Mouse (Mus musculus): ENCODE data around the gene Dpp8. TPM values are rescaled to one million over a fixed set of nuclear protein-coding genes. Genes with fewer than 3 reads are reported as not detected.

Gene Dpp8
- total and polyA plus RNA-seq, 3 experiments: 42.2 to 61.0 (median 56.6) TPM

- no peak for TF ChIP-seq EP300 (IDR thresholded peaks at IDR 0.05; ENCODE audit: insufficient read depth, low read depth, low read length)
- no peak for TF ChIP-seq POLR2A (IDR thresholded peaks at IDR 0.05; ENCODE audit: insufficient read depth, low read depth, low read length)
- TF ChIP-seq CTCF (IDR thresholded peaks at IDR 0.05): no peak
- no peak overlapping the region; the same call in none of the 2 replicates for H3K9ac ChIP-seq (ENCODE audit: low read depth, low read length)
- intact Hi-C loops (cut with DNase I): no loop called here
- peaks cover 11% of the 10 kb centered on the region for H3K4me1 ChIP-seq (ENCODE audit: control insufficient read depth, insufficient read depth, low read length)
- 30% methylated on average over 7 of the region's 7 CpGs for WGBS
- no peaks in the 10 kb centered on the region for H3K27me3 ChIP-seq (ENCODE audit: control insufficient read depth, insufficient read depth, low read length)
- no peak for DNase-seq
- H3K36me3 ChIP-seq (ENCODE audit: control insufficient read depth, insufficient read depth, low read length): peaks cover 2% of the 10 kb centered on the region; the same call in 1 of the 2 replicates
- no peak overlapping the region; the same call in 1 of the 2 replicates for H3K27ac ChIP-seq
- H3K4me3 ChIP-seq: no peak overlapping the region
- peaks cover 5% of the 10 kb centered on the region for H3K79me2 ChIP-seq (replicated peaks; ENCODE audit: control insufficient read depth, insufficient read depth, low read length)
Observed at GRCm38 (mm10) chr9:65015461-65016222, 16.6 kb upstream of the Dpp8 start.

- no peak overlapping the region for H3K4me3 ChIP-seq
Observed at GRCm38 (mm10) chr9:65016241-65016977, 15.8 kb upstream of the Dpp8 start.

GRCm38 (mm10) chr9:65016978-65017827 lies 15.0 kb upstream of the Dpp8 start:
- Histone ChIP-seq H3K36me3 (ENCODE audit: control insufficient read depth, insufficient read depth, low read length) (peaks cover 2% of the 10 kb centered on the region; the same call in 1 of the 2 replicates), H3K27ac (no peak overlapping the region), H3K4me3 (no peak overlapping the region), H3K4me1 (ENCODE audit: control insufficient read depth, insufficient read depth, low read length) (peaks cover 11% of the 10 kb centered on the region), H3K9ac (ENCODE audit: low read depth, low read length) (no peak overlapping the region), H3K79me2 (replicated peaks; ENCODE audit: control insufficient read depth, insufficient read depth, low read length) (peaks cover 8% of the 10 kb centered on the region), H3K27me3 (ENCODE audit: control insufficient read depth, insufficient read depth, low read length) (no peaks in the 10 kb centered on the region)
- DNase-seq: no peak
- intact Hi-C loops (cut with DNase I): no loop called here
- no peak for TF ChIP-seq EP300 (IDR thresholded peaks at IDR 0.05; ENCODE audit: insufficient read depth, low read depth, low read length)
- no peak for TF ChIP-seq POLR2A (IDR thresholded peaks at IDR 0.05; ENCODE audit: insufficient read depth, low read depth, low read length)
- no peak for TF ChIP-seq CTCF (IDR thresholded peaks at IDR 0.05)
- WGBS: 81% methylated on average over 16 of the region's 16 CpGs

More at GRCm38 (mm10) chr9:65016241-65016977, 15.8 kb upstream of the Dpp8 start:
- intact Hi-C loops (cut with DNase I): no loop called here
- Histone ChIP-seq H3K36me3 (ENCODE audit: control insufficient read depth, insufficient read depth, low read length) (peaks cover 2% of the 10 kb centered on the region; the same call in 1 of the 2 replicates), H3K79me2 (replicated peaks; ENCODE audit: control insufficient read depth, insufficient read depth, low read length) (peaks cover 7% of the 10 kb centered on the region), H3K9ac (ENCODE audit: low read depth, low read length) (no peak overlapping the region; the same call in 1 of the 2 replicates), H3K27me3 (ENCODE audit: control insufficient read depth, insufficient read depth, low read length) (no peaks in the 10 kb centered on the region), H3K27ac (no peak overlapping the region; the same call in 1 of the 2 replicates), H3K4me1 (ENCODE audit: control insufficient read depth, insufficient read depth, low read length) (peaks cover 11% of the 10 kb centered on the region)
- 83% methylated on average over 4 of the region's 4 CpGs for WGBS
- no peak for DNase-seq
- TF ChIP-seq POLR2A (IDR thresholded peaks at IDR 0.05; ENCODE audit: insufficient read depth, low read depth, low read length): no peak
- TF ChIP-seq EP300 (IDR thresholded peaks at IDR 0.05; ENCODE audit: insufficient read depth, low read depth, low read length): no peak
- no peak for TF ChIP-seq CTCF (IDR thresholded peaks at IDR 0.05)

GRCm38 (mm10) chr9:65017896-65018295 lies 14.3 kb upstream of the Dpp8 start:
- 72% methylated on average over 4 of the region's 4 CpGs for WGBS
- Histone ChIP-seq H3K9ac (ENCODE audit: low read depth, low read length) (no peak overlapping the region), H3K27me3 (ENCODE audit: control insufficient read depth, insufficient read depth, low read length) (no peaks in the 10 kb centered on the region), H3K79me2 (replicated peaks; ENCODE audit: control insufficient read depth, insufficient read depth, low read length) (peaks cover 8% of the 10 kb centered on the region), H3K4me1 (ENCODE audit: control insufficient read depth, insufficient read depth, low read length) (peaks cover 12% of the 10 kb centered on the region), H3K36me3 (ENCODE audit: control insufficient read depth, insufficient read depth, low read length) (peaks cover 2% of the 10 kb centered on the region; the same call in 1 of the 2 replicates), H3K4me3 (no peak overlapping the region), H3K27ac (no peak overlapping the region)
- DNase-seq: no peak
- TF ChIP-seq EP300 (IDR thresholded peaks at IDR 0.05; ENCODE audit: insufficient read depth, low read depth, low read length): no peak
- TF ChIP-seq CTCF (IDR thresholded peaks at IDR 0.05): no peak
- TF ChIP-seq POLR2A (IDR thresholded peaks at IDR 0.05; ENCODE audit: insufficient read depth, low read depth, low read length): no peak
- intact Hi-C loops (cut with DNase I): no loop called here

GRCm38 (mm10) chr9:65018588-65019121 lies 13.6 kb upstream of the Dpp8 start:
- Histone ChIP-seq H3K27me3 (ENCODE audit: control insufficient read depth, insufficient read depth, low read length) (no peaks in the 10 kb centered on the region), H3K36me3 (ENCODE audit: control insufficient read depth, insufficient read depth, low read length) (peaks cover 2% of the 10 kb centered on the region; the same call in 1 of the 2 replicates), H3K79me2 (replicated peaks; ENCODE audit: control insufficient read depth, insufficient read depth, low read length) (peaks cover 8% of the 10 kb centered on the region), H3K4me3 (no peak overlapping the region), H3K27ac (no peak overlapping the region), H3K4me1 (ENCODE audit: control insufficient read depth, insufficient read depth, low read length) (peaks cover 13% of the 10 kb centered on the region), H3K9ac (ENCODE audit: low read depth, low read length) (no peak overlapping the region)
- WGBS: 74% methylated on average over 3 of the region's 3 CpGs
- DNase-seq: no peak
- no peak for TF ChIP-seq EP300 (IDR thresholded peaks at IDR 0.05; ENCODE audit: insufficient read depth, low read depth, low read length)
- TF ChIP-seq POLR2A (IDR thresholded peaks at IDR 0.05; ENCODE audit: insufficient read depth, low read depth, low read length): no peak
- TF ChIP-seq CTCF (IDR thresholded peaks at IDR 0.05): no peak
- intact Hi-C loops (cut with DNase I): no loop called here
